ENCODE assay signal across 7 mouse cellular contexts in the genomic region with DNA sequence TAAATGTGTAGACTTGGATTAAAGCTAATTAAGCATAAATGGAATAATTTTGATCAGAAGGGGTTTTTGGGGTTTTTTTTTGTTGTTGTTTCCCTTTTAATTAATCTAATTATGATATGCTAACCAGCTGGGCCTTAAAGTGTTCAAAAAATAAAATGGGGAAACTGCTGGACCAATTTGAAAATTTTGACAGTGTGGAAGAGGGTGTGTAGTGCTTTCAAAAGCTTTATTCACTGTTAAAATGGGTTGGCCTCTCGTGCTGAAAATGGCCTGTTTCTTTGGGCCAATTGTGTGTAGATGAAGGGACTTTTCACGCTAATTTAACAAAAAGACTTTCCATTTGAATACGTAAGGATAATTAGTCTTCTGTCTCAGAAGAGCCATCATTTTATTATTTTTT.
DNase-seq lines count a peak whose midpoint lies in the region; ATAC-seq and TF ChIP-seq lines count a peak whose summit lies in the region.

No protein-coding gene starts in this region.

- no peak for ATAC-seq in lung, embryonic 15.5 days (ENCODE audit: borderline replicate concordance, extremely low read depth, low FRiP score, low TSS enrichment)
- no peak for ATAC-seq in limb, embryonic 14.5 days (ENCODE audit: low FRiP score, low read depth)
- ATAC-seq in stomach, embryonic 15.5 days (ENCODE audit: insufficient read depth, low FRiP score, low read depth): no peak

- peak overlapping the region; percentile 64 for H3K4me2 ChIP-seq in lung, embryonic 15.5 days
- peak overlapping the region; percentile 69 for H3K4me2 ChIP-seq in limb, embryonic 14.5 days (replicated peaks; ENCODE audit: low read depth, low read length, severe bottlenecking)
- H3K4me2 ChIP-seq in stomach, embryonic 15.5 days: peak overlapping the region; percentile 53

- no peak for DNase-seq in lung, adult 18-20 months
- no peak for DNase-seq in forebrain, embryonic 10.5 days (ENCODE audit: extremely low spot score, low spot score)
- no peak for DNase-seq in limb, embryonic 14.5 days (ENCODE audit: low spot score)
- DNase-seq in layer of hippocampus, postnatal 25 days (ENCODE audit: extremely low spot score in 1 of 2, low spot score in 1 of 2): no peak
- no peak for DNase-seq in thymus, adult 2 months

- WGBS in lung, embryonic 15.5 days: 20% methylated on average over 3 of the region's 3 CpGs
- 7% methylated on average over 3 of the region's 3 CpGs for WGBS in forebrain, embryonic 10.5 days
- 29% methylated on average over 3 of the region's 3 CpGs for WGBS in limb, embryonic 14.5 days
- 20% methylated on average over 3 of the region's 3 CpGs for WGBS in stomach, embryonic 15.5 days
- 40% methylated on average over 3 of the region's 3 CpGs for WGBS in thymus, adult 2 months

- H3K27ac ChIP-seq in lung, embryonic 15.5 days: peak overlapping the region; percentile 41; the same call in 1 of the 2 replicates
- H3K27ac ChIP-seq in forebrain, embryonic 10.5 days: peak overlapping the region; percentile 93
- H3K27ac ChIP-seq in limb, embryonic 14.5 days (replicated peaks; ENCODE audit: low read depth, low read length): no peak overlapping the region
- no peak overlapping the region for H3K27ac ChIP-seq in stomach, embryonic 15.5 days
- H3K27ac ChIP-seq in thymus, adult 2 months (ENCODE audit: control insufficient read depth, insufficient read depth, low read length): no peak overlapping the region

- TF ChIP-seq CTCF in thymus, adult 2 months (IDR thresholded peaks at IDR 0.05; ENCODE audit: borderline replicate concordance, control insufficient read depth, extremely low read depth, insufficient read depth, low read length, poor library complexity): no peak

- peaks cover 36% of the 10 kb centered on the region for H3K4me1 ChIP-seq in lung, embryonic 15.5 days
- H3K4me1 ChIP-seq in forebrain, embryonic 10.5 days: peaks cover 52% of the 10 kb centered on the region
- H3K4me1 ChIP-seq in limb, embryonic 14.5 days (ENCODE audit: control insufficient read depth, insufficient read depth, low read length): peaks cover 25% of the 10 kb centered on the region
- H3K4me1 ChIP-seq in stomach, embryonic 15.5 days: peaks cover 22% of the 10 kb centered on the region
- peaks cover 23% of the 10 kb centered on the region for H3K4me1 ChIP-seq in thymus, adult 2 months (replicated peaks; ENCODE audit: control insufficient read depth, insufficient read depth, low read length)

- peak overlapping the region; percentile 55 for H3K4me3 ChIP-seq in lung, embryonic 15.5 days
- peak overlapping the region; percentile 61 for H3K4me3 ChIP-seq in forebrain, embryonic 10.5 days
- H3K4me3 ChIP-seq in limb, embryonic 14.5 days (replicated peaks; ENCODE audit: low read length): peak overlapping the region; percentile 58
- H3K4me3 ChIP-seq in stomach, embryonic 15.5 days (replicated peaks): peak overlapping the region; percentile 54
- no peak overlapping the region for H3K4me3 ChIP-seq in thymus, adult 2 months (ENCODE audit: control insufficient read depth, insufficient read depth, low read length)

- no peak for TF ChIP-seq POLR2A in limb, embryonic 14.5 days (IDR thresholded peaks at IDR 0.05; ENCODE audit: borderline replicate concordance, extremely low read depth, insufficient read depth, insufficient read length)
- no peak for TF ChIP-seq POLR2A in thymus, adult 2 months (IDR thresholded peaks at IDR 0.05; ENCODE audit: control insufficient read depth, extremely low read depth, insufficient read depth, low read length, poor library complexity)

- H3K9ac ChIP-seq in lung, embryonic 15.5 days: peak overlapping the region; percentile 65
- H3K9ac ChIP-seq in limb, embryonic 14.5 days (ENCODE audit: low read depth, low read length, severe bottlenecking): peak overlapping the region; percentile 75
- peak overlapping the region; percentile 13; the same call in 1 of the 2 replicates for H3K9ac ChIP-seq in stomach, embryonic 15.5 days

- H3K27me3 ChIP-seq in lung, embryonic 15.5 days: no peaks in the 10 kb centered on the region
- no peaks in the 10 kb centered on the region for H3K27me3 ChIP-seq in forebrain, embryonic 10.5 days (ENCODE audit: poor library complexity, severe bottlenecking)
- no peaks in the 10 kb centered on the region for H3K27me3 ChIP-seq in limb, embryonic 14.5 days (ENCODE audit: control insufficient read depth, insufficient read depth, low read length)
- no peaks in the 10 kb centered on the region for H3K27me3 ChIP-seq in stomach, embryonic 15.5 days (replicated peaks)
- H3K27me3 ChIP-seq in thymus, adult 2 months (ENCODE audit: control insufficient read depth, insufficient read depth, low read length): no peaks in the 10 kb centered on the region

- no peaks in the 10 kb centered on the region for H3K9me3 ChIP-seq in lung, embryonic 15.5 days
- no peaks in the 10 kb centered on the region for H3K9me3 ChIP-seq in forebrain, embryonic 10.5 days
- H3K9me3 ChIP-seq in limb, embryonic 14.5 days (ENCODE audit: control insufficient read depth, low read length): no peaks in the 10 kb centered on the region
- no peaks in the 10 kb centered on the region for H3K9me3 ChIP-seq in stomach, embryonic 15.5 days

- no peaks in the 10 kb centered on the region for H3K36me3 ChIP-seq in lung, embryonic 15.5 days
- no peaks in the 10 kb centered on the region for H3K36me3 ChIP-seq in forebrain, embryonic 10.5 days (replicated peaks)
- no peaks in the 10 kb centered on the region; the same call in 1 of the 2 replicates for H3K36me3 ChIP-seq in limb, embryonic 14.5 days (ENCODE audit: control insufficient read depth, insufficient read depth, low read length)
- H3K36me3 ChIP-seq in stomach, embryonic 15.5 days: no peaks in the 10 kb centered on the region
- no peaks in the 10 kb centered on the region for H3K36me3 ChIP-seq in thymus, adult 2 months (ENCODE audit: control insufficient read depth, insufficient read depth, low read length)

Comparison
In these comparisons a context has a peak if more than half of its experiments do, and no peak if none do; other contexts are left out.
1. H3K27ac ChIP-seq: peak in lung, embryonic 15.5 days (single experiment) and forebrain, embryonic 10.5 days (single experiment); none in limb, embryonic 14.5 days (single experiment), stomach, embryonic 15.5 days (single experiment) and thymus, adult 2 months (single experiment).
2. H3K9ac ChIP-seq: peak in every context shown above with its lines; median percentile 75 in limb, embryonic 14.5 days; 65 in lung, embryonic 15.5 days; 13 in stomach, embryonic 15.5 days.
3. Peak in every context shown above with its lines, with median percentiles within 50 percentile points of each other: H3K4me2 ChIP-seq.